Mouse (Mus musculus): Measurements from ENCODE around the gene Gpr101. TPM values are rescaled to one million over a fixed set of nuclear protein-coding genes. Genes with fewer than 3 reads are reported as not detected.

Gpr101 gene
- 0.04 TPM in 1 of 2 replicates, not detected in the other for polyA plus RNA-seq (2016; fragmentation: Nextera tagmentation; extraction: Ambion mirVana)

DNA sequence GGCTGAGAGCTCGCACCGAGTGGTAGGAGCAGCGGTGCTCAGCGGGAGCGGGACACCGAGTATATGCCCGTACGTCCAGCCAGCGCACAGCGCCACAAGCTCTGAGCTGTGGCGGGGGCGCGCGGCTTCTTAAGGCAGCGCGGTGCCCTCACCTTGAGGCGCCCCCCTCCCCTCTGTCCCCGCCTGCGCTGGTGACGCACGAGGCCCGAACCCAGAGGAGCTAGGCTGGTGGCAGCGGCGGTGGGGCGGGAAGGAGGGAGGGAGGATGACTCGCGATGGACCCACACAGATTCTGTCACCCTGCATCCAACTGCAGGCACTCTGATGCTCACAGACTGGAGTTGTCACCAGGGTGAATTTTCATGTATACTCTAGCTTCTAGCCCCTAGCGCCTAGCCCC, at the start of gene Gpr101:
Gene Gpr101 (minus strand): TSS at position 124 of the 400 bp plus-strand sequence.
- no peak for DNase-seq (ENCODE audit: low spot score)
- H3K27me3 ChIP-seq (ENCODE audit: insufficient read depth, poor library complexity, severe bottlenecking): peaks cover 45% of the 10 kb centered on the region

DNA sequence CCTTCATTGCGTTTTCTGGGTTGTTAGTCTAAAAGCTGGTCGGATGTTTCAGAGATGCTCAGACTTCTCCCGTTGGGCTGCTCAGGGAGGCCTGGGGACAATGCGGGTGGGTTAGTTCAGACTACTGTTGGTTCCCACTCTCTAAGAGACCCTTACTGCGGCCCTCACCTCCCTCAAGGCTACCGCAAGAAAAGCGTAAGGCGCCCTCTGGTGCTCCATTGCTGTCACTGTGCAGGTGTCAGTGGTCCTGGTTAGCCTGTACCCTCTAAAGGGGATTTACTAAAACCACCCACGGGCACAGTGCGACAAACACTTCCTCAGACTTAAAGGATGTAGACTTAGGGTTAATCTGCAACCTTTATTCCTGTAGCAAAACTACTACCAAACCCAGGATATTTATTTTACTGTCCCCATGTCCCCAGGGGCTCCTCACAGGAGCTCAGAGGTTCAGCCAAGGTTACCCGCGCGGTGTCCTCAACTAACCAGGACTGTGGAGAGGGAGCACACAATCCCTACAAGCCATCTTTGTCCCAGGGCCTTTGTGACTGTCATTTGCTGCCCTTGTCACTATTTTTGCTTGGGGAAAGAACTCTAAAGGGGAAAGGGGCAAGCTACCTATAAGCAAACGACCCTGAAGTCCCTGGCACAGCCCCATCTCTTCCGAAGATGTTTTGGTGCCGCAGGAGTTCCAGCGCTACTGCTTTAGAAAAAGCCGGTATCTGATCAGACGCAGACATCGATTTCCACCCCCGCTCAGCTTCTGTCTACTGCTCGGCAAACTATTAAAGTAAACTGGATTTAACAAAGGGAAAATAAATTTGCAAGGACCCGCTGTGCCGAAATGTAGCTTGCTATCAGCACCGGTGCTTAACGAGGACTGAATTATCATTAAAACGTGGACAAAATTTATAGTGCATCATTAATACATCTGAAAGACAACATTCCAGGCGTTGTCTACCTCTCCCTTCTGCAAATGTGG, 17.8 kb upstream of the Gpr101 start:
- Histone ChIP-seq H3K4me3 (peak overlapping the region; percentile 30), H3K27me3 (ENCODE audit: insufficient read depth, poor library complexity, severe bottlenecking) (0 out of 2 replicates have a peak, but pooled peaks cover 6% of the 10 kb centered on the region), H3K9me3 (no peaks in the 10 kb centered on the region), H3K4me1 (replicated peaks) (no peaks in the 10 kb centered on the region), H3K36me3 (no peaks in the 10 kb centered on the region), H3K27ac (no peak overlapping the region)
- peak; percentile 18 for DNase-seq (ENCODE audit: low spot score)
- 40% methylated on average over 28 of the region's 28 CpGs for WGBS

More for the DNA sequence above, at the start of gene Gpr101:
- Histone ChIP-seq H3K9me3 (no peaks in the 10 kb centered on the region), H3K4me1 (replicated peaks) (peaks cover 5% of the 10 kb centered on the region; the same call in 1 of the 2 replicates), H3K36me3 (no peaks in the 10 kb centered on the region), H3K27ac (no peak within 1 kb of the TSS), H3K4me3 (peak within 1 kb of the TSS; percentile 52)
- 8% methylated on average over 26 of the region's 28 CpGs for WGBS

DNA sequence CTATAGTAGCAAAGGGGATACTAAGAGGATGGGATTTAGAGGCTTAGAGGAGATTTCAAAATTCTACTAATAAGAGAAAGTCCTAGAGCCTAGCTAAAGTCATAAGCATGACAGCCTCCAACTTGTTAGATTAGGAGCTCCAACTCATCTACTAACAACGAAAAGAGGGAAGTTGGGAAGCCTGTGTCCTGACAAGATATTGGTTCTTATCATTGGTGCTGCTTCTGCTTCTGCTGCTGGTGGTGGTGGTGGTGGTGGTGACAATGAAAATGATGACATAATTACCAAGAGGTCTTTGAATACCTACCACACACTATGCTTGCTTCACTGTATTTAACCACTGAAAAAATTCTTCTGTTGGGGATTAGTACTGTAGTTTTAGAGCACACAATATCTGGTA, 2.7 kb upstream of the Gpr101 start:
- no peaks in the 10 kb centered on the region for H3K9me3 ChIP-seq
- no peak for DNase-seq (ENCODE audit: low spot score)
- peaks cover 45% of the 10 kb centered on the region for H3K27me3 ChIP-seq (ENCODE audit: insufficient read depth, poor library complexity, severe bottlenecking)
- H3K4me1 ChIP-seq (replicated peaks): peaks cover 5% of the 10 kb centered on the region; the same call in 1 of the 2 replicates
- no peaks in the 10 kb centered on the region for H3K36me3 ChIP-seq
- H3K4me3 ChIP-seq: no peak overlapping the region
- WGBS: 75% methylated on average over 1 of the region's 1 CpGs
- no peak overlapping the region for H3K27ac ChIP-seq

Other genes starting within 250 kb of the Gpr101 start
- gene Arhgef6, start 165.0 kb downstream of the Gpr101 start, polyA plus RNA-seq (2016; fragmentation: Nextera tagmentation; extraction: Ambion mirVana): 4.1 and 4.2 TPM in 2 replicates
- 190 and 204 TPM in 2 replicates for gene Rbmx, start 110.7 kb downstream of the Gpr101 start, polyA plus RNA-seq (2016; fragmentation: Nextera tagmentation; extraction: Ambion mirVana)
- not detected in 2 replicates for gene Gm364, start 94.6 kb downstream of the Gpr101 start, polyA plus RNA-seq (2016; fragmentation: Nextera tagmentation; extraction: Ambion mirVana)